Mouse (Mus musculus) heart, adult 2 months (tissue): ENCODE data around the gene Foxn3. TPM values are rescaled to one million over a fixed set of nuclear protein-coding genes. Genes with fewer than 3 reads are reported as not detected.

ENCODE experiments used
- DNase-seq, 2 experiments: peaks; one replicate each; pipeline ENCODE4 v3.0.0; 2021
- H3K27ac ChIP-seq: fragments of 200-600 bp; 2 replicates; pipeline ENCODE4 v1.8.1; 2022
- H3K27me3 ChIP-seq: fragments of 200-500 bp; 2 replicates; pipeline ENCODE4 v1.6.1; 2012; ENCODE audit warnings: mild to moderate bottlenecking, low read length, inconsistent platforms, mixed read lengths; ENCODE audit not compliant: control insufficient read depth, insufficient read depth
- H3K36me3 ChIP-seq: fragments of 200-500 bp; 2 replicates; pipeline ENCODE4 v1.6.1; 2012; ENCODE audit warnings: low read length, inconsistent platforms; ENCODE audit not compliant: control insufficient read depth, insufficient read depth
- H3K4me1 ChIP-seq: fragments of 200-500 bp; 2 replicates; pipeline ENCODE4 v1.6.1; 2011; ENCODE audit warnings: low read length; ENCODE audit not compliant: control insufficient read depth, insufficient read depth
- H3K4me3 ChIP-seq: fragments of 200-600 bp; 2 replicates; pipeline ENCODE4 v1.8.1; 2022
- H3K79me2 ChIP-seq: fragments of 200-500 bp; replicated peaks from 2 replicates; pipeline ENCODE4 v1.6.1; 2012; ENCODE audit warnings: mild to moderate bottlenecking, inconsistent platforms, low read length, moderate library complexity, mixed read lengths; ENCODE audit not compliant: control insufficient read depth, insufficient read depth
- H3K9ac ChIP-seq: fragments of 200-500 bp; 2 replicates; pipeline ENCODE4 v1.6.1; 2012; ENCODE audit warnings: low read depth, mild to moderate bottlenecking, control low read depth, inconsistent platforms, low read length, mixed read lengths
- CTCF ChIP-seq: fragments of 200-600 bp; IDR thresholded peaks from 2 replicates; pipeline ENCODE4 v1.8.1; 2022; ENCODE audit warnings: antibody characterized with exemption, mild to moderate bottlenecking, moderate library complexity
- EP300 ChIP-seq: fragments of 200-500 bp; IDR thresholded peaks from 2 replicates; pipeline ENCODE4 v1.6.1; 2011; ENCODE audit warnings: low read depth, low read length, control low read depth; ENCODE audit not compliant: insufficient read depth
- POLR2A ChIP-seq: fragments of 200-500 bp; IDR thresholded peaks from 2 replicates; pipeline ENCODE4 v1.6.1; 2011; ENCODE audit warnings: mild to moderate bottlenecking, low read depth, low read length, control low read depth; ENCODE audit not compliant: insufficient read depth
- WGBS: fragments of 180-500 bp; shearing (Covaris S2); methylation state at CpG from one replicate; pipeline ENCODE4 v1.1.7; 2018; 5-methylcytosine and 5-hydroxymethylcytosine counted together
- intact Hi-C: fragments of 180-260 bp; cut with DNase I; formaldehyde crosslinking; loops from one replicate; pipeline ENCODE4 v1.15.1; 2025
- polyA plus RNA-seq: library from polyadenylated mRNA; depleted of rRNA; stranded (reverse); fragments of >200 nt; gene quantifications from 2 replicates; pipeline ENCODE4 v1.2.3, GENCODE M21; 2012
- total RNA-seq, 2 experiments: library from RNA; stranded (reverse); gene quantifications; 2 replicates each; pipeline ENCODE4 v1.2.3; 2021

Foxn3 gene
- total and polyA plus RNA-seq, 3 experiments, result 28.1 to 117 (median 106) TPM

DNA sequence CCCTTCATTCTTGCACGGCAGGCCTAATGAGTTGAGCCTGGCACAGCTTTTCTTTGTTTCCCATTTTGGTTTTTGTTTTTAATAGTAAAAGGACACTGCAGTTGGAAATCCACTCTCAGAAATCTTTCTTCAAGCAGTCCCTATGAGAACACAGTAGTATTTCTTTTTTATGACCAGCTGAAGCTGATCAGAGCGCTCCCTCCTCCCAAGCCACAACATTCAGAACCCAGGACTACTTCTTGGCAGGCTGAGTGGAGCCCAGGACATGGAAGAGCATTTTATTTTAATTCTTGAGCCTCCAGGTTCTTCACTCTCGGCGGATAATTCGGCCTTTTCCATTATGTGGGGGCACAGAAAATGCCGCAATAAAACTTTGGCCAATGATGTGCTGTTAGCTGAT lies 73.2 kb downstream of the Foxn3 start:
- Histone ChIP-seq H3K27me3 (no peaks in the 10 kb centered on the region), H3K4me1 (no peaks in the 10 kb centered on the region), H3K4me3 (no peak overlapping the region), H3K9ac (no peak overlapping the region), H3K27ac (no peak overlapping the region), H3K79me2 (peaks cover 7% of the 10 kb centered on the region), H3K36me3 (no peaks in the 10 kb centered on the region)
- no peak for TF ChIP-seq POLR2A
- TF ChIP-seq EP300, result no peak
- TF ChIP-seq CTCF, result no peak
- 96% methylated on average over 6 of the region's 6 CpGs for WGBS
- DNase-seq, result no peak
- intact Hi-C loops, result no loop called here

DNA sequence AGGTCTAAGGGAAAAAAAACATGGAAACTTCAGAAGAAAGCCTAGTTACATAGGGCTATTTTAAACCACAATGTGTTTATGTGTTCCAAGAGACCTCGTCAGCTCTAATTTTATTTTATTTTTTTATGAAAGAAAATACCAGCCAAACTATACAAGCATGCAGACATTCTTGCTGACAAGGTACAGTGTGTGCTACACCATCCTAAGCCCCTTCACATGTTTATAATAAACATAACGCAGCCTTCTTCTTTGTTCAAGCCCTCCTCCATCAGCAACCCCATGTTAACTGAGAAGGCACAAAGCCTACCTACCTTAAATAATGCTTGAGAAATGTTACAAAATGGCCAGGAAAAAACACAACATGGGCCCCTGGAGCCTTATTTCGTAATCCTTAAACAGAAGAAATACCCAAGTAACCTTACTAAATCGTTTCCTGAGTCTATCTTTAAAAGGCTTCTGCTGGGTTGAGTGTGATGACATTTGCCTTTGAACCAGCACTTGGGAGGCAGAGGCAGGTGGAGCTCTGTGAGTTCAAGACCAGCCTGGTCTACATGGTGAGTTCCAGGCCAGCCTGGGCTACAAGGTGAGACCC lies 74.3 kb downstream of the Foxn3 start:
- H3K27ac ChIP-seq, result no peak overlapping the region

GRCm38 (mm10) chr12:99480372-99480771 lies 83.0 kb downstream of the Foxn3 start:
- Histone ChIP-seq H3K36me3 (no peaks in the 10 kb centered on the region; the same call in 1 of the 2 replicates), H3K4me1 (no peaks in the 10 kb centered on the region), H3K79me2 (peaks cover 6% of the 10 kb centered on the region), H3K4me3 (no peak overlapping the region), H3K27ac (no peak overlapping the region), H3K27me3 (no peaks in the 10 kb centered on the region), H3K9ac (no peak overlapping the region)
- intact Hi-C loops, result no loop called here
- DNase-seq, result no peak
- TF ChIP-seq POLR2A, result no peak
- no peak for TF ChIP-seq EP300
- no peak for TF ChIP-seq CTCF
- WGBS, result 93% methylated on average over 3 of the region's 3 CpGs

More for the DNA sequence above, 74.3 kb downstream of the Foxn3 start:
- no peaks in the 10 kb centered on the region for H3K27me3 ChIP-seq
- no peak overlapping the region for H3K4me3 ChIP-seq
- no peaks in the 10 kb centered on the region for H3K36me3 ChIP-seq
- H3K79me2 ChIP-seq, result peaks cover 6% of the 10 kb centered on the region
- WGBS, result 79% methylated on average over 4 of the region's 4 CpGs
- no peak overlapping the region for H3K9ac ChIP-seq
- intact Hi-C loops, result no loop called here
- no peak for DNase-seq
- H3K4me1 ChIP-seq, result no peaks in the 10 kb centered on the region
- TF ChIP-seq CTCF, result no peak
- TF ChIP-seq POLR2A, result no peak
- TF ChIP-seq EP300, result no peak

DNA sequence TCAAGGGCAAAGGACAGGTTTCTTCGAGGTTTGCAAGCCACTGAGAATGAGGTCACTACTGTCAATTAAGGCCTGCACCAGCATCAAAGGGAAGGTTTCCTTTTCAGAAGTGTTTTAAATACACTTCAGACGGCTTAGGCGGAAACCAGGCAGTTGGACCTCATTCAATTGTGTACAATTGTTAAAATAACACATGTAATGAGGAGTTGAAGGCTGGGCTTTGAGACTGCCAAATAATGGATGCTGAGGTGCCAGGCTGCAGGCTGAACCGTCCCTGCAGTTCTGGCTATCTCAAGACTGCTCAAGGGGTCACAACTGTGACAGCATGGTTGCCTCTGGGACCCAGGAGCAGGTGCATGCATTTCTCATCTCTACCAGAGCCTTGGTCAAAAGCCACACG lies 89.2 kb downstream of the Foxn3 start:
- Histone ChIP-seq H3K4me1 (peaks cover 2% of the 10 kb centered on the region), H3K27ac (no peak overlapping the region), H3K9ac (no peak overlapping the region), H3K36me3 (no peaks in the 10 kb centered on the region; the same call in 1 of the 2 replicates), H3K27me3 (no peaks in the 10 kb centered on the region), H3K79me2 (peaks cover 2% of the 10 kb centered on the region), H3K4me3 (no peak overlapping the region)
- no peak for DNase-seq
- WGBS, result 37% methylated on average over 5 of the region's 5 CpGs
- no peak for TF ChIP-seq POLR2A
- no peak for TF ChIP-seq CTCF
- no peak for TF ChIP-seq EP300
- intact Hi-C loops, result no loop called here

DNA sequence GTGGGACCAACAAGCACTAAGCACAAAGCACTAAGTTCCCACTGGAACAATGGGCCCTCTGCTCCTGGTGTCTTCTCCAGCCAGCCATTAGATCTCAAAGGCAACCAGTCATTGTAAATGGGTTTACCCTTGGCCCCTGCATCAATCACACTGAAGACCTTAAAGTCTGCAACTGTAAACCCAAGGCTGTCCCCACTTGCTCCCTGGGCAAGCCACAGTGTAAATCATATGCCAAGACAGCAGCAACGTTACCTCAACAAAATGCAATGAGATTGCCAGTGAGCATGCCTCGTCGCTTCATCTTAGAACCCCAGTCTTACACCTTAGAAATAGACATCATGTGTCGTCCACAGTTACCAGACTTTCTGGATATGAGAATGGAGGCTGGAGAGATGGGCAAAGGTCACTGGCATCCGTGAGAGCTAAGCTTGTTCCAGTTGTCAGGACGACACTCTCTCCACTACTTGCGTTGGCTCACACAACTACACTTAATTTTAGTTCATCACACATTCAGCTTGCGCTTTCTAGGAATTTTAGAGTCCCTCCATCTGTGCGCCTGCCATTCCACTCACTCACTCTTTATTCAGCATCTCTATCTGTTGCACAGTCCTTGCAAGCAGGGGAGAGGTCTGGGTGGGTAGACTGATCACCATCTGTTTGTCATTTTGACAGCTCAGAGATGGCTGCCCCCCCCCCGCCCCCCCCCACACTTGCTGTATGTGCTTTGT lies 89.8 kb downstream of the Foxn3 start:
- no peak overlapping the region for H3K9ac ChIP-seq

GRCm38 (mm10) chr12:99471431-99471830 lies 92.0 kb downstream of the Foxn3 start:
- Histone ChIP-seq H3K9ac (no peak overlapping the region), H3K27ac (no peak overlapping the region), H3K79me2 (peaks cover under 1% of the 10 kb centered on the region), H3K4me3 (no peak overlapping the region), H3K4me1 (peaks cover 5% of the 10 kb centered on the region), H3K36me3 (no peaks in the 10 kb centered on the region), H3K27me3 (no peaks in the 10 kb centered on the region)
- intact Hi-C loops, result no loop called here
- TF ChIP-seq POLR2A, result no peak
- no peak for TF ChIP-seq CTCF
- TF ChIP-seq EP300, result no peak
- WGBS, result 63% methylated on average over 7 of the region's 7 CpGs
- DNase-seq, result no peak

More for the DNA sequence above, 89.8 kb downstream of the Foxn3 start:
- Histone ChIP-seq H3K4me3 (no peak overlapping the region), H3K79me2 (peaks cover 2% of the 10 kb centered on the region), H3K27me3 (no peaks in the 10 kb centered on the region), H3K27ac (no peak overlapping the region), H3K36me3 (no peaks in the 10 kb centered on the region; the same call in 1 of the 2 replicates), H3K4me1 (peaks cover 2% of the 10 kb centered on the region)
- WGBS, result 83% methylated on average over 10 of the region's 10 CpGs
- DNase-seq, result no peak
- intact Hi-C loops, result no loop called here
- no peak for TF ChIP-seq CTCF
- TF ChIP-seq POLR2A, result no peak
- no peak for TF ChIP-seq EP300
